Mouse (Mus musculus): ENCODE measurements around the gene Gm10251.
A peak's percentile ranks its signal among the peaks of the same experiment; 100 is the strongest.
"Not testable (repeated sequence)": the region's sequence is repeated elsewhere in the genome, so short reads cannot be mapped to it uniquely, and the experiment has no call there.

Gene Gm10251

GRCm38 (mm10) chr14:6684070-6684469 is at the start of gene Gm10251:
Gene Gm10251, minus strand, starts transcription at chr14:6684170.
- not testable (repeated sequence) for DNase-seq (ENCODE audit: low spot score in 2 of 2)

DNA sequence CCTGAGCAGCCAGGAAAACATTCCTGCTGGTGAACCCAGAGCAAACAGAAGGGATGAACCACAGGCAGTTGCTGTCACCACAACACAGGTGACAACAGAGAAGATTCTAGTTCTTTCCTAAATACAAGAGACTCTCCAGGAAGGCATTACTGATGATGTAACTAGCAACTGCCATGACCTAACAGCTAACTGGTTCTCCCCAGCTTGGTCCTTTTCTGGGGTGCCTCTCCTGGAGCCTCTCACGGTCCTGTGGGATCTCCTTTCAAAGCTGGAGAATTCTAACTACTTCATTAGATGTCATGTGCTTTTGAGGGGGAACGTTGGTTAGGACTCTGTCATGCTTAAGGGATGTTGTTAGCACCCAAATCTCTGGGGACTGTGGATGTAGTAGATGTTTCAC is 36.2 kb upstream of the Gm10251 start, which contains the start of gene Gm8050:
Gm8050 (minus strand) TSS at position 101 of the 400 bp plus-strand sequence.
- not testable (repeated sequence) for DNase-seq (ENCODE audit: low spot score in 2 of 2)

- DNase-seq (ENCODE audit: low spot score in 2 of 2) = not testable (repeated sequence)
Measured at GRCm38 (mm10) chr14:6622318-6622717, 61.7 kb downstream of the Gm10251 start, which contains the start of gene Gm3460. Gene Gm3460, minus strand, starts transcription at chr14:6622418.

GRCm38 (mm10) chr14:6606436-6606835 is 77.5 kb downstream of the Gm10251 start:
- peak in 1 of 2 experiments; percentile 2 for DNase-seq (ENCODE audit: low spot score in 2 of 2)

GRCm38 (mm10) chr14:6605004-6605403 is 79.0 kb downstream of the Gm10251 start:
- peak; percentile 2 for DNase-seq (ENCODE audit: low spot score in 2 of 2)

GRCm38 (mm10) chr14:6604551-6604950 is 79.4 kb downstream of the Gm10251 start:
- DNase-seq (ENCODE audit: low spot score in 2 of 2) = peak; percentile 0 to 6

GRCm38 (mm10) chr14:6590513-6590912 is 93.5 kb downstream of the Gm10251 start, which contains the start of gene Gm3629:
Gene Gm3629, minus strand, starts transcription at chr14:6590613.
- not testable (repeated sequence) for DNase-seq (ENCODE audit: low spot score in 2 of 2)
